Mouse (Mus musculus) liver, postnatal 0 days (tissue): Measurements from ENCODE around the gene Cd164l2.

Source experiments
- CTCF ChIP-seq: sonication (generic); IDR thresholded peaks from 2 replicates; pipeline ENCODE4 v1.5.1; 2016; ENCODE audit warnings: antibody characterized with exemption, low read depth
- EP300 ChIP-seq: IDR thresholded peaks from 2 replicates; pipeline ENCODE4 v1.6.1; 2016; ENCODE audit warnings: antibody characterized with exemption, low read depth, mild to moderate bottlenecking

GRCm38 (mm10) chr4:133234771-133235170 is 22.8 kb downstream of the Cd164l2 start:
- no peak for TF ChIP-seq CTCF
- no peak for TF ChIP-seq EP300
